Mouse (Mus musculus) liver, adult 2 months (tissue): ENCODE data around the gene Eci1. TPM values are rescaled to one million over a fixed set of nuclear protein-coding genes. Genes with fewer than 3 reads are reported as not detected.
A peak's percentile ranks its signal among the peaks of the same experiment; 100 is the strongest.

Experiments used
- DNase-seq: peaks from one replicate; pipeline ENCODE4 v3.0.0-alpha.2; 2011; ENCODE audit warnings: low read depth, low spot score; ENCODE audit errors: extremely low read depth
- H3K27ac ChIP-seq: fragments of 200-500 bp; replicated peaks from 2 replicates; pipeline ENCODE4 v1.5.1; 2012; ENCODE audit warnings: low read depth, mild to moderate bottlenecking, control low read depth, inconsistent platforms, low read length; ENCODE audit not compliant: insufficient read depth
- H3K27me3 ChIP-seq: fragments of 200-500 bp; 2 replicates; pipeline ENCODE4 v1.6.1; 2012; ENCODE audit warnings: mild to moderate bottlenecking, moderate library complexity, low read length, inconsistent platforms; ENCODE audit not compliant: control insufficient read depth, insufficient read depth
- H3K36me3 ChIP-seq: fragments of 200-500 bp; 2 replicates; pipeline ENCODE4 v1.6.1; 2012; ENCODE audit warnings: low read length, inconsistent platforms; ENCODE audit not compliant: control insufficient read depth, insufficient read depth
- H3K4me1 ChIP-seq: fragments of 200-500 bp; 2 replicates; pipeline ENCODE4 v1.6.1; 2011; ENCODE audit warnings: low read length; ENCODE audit not compliant: control insufficient read depth, insufficient read depth
- H3K4me3 ChIP-seq: fragments of 200-500 bp; 2 replicates; pipeline ENCODE4 v1.5.1; 2011; ENCODE audit warnings: low read depth, mild to moderate bottlenecking, control low read depth, low read length, moderate library complexity; ENCODE audit not compliant: insufficient read depth
- H3K79me2 ChIP-seq: fragments of 200-500 bp; 2 replicates; pipeline ENCODE4 v1.6.1; 2012; ENCODE audit warnings: inconsistent platforms, mild to moderate bottlenecking, low read length, moderate library complexity; ENCODE audit not compliant: control insufficient read depth, insufficient read depth
- H3K9ac ChIP-seq: fragments of 200-500 bp; 2 replicates; pipeline ENCODE4 v1.6.1; 2012; ENCODE audit warnings: low read depth, mild to moderate bottlenecking, control low read depth, inconsistent platforms, low read length
- CTCF ChIP-seq: fragments of 200-500 bp; IDR thresholded peaks from 2 replicates; pipeline ENCODE4 v1.5.1; 2011; ENCODE audit warnings: low read depth, low read length, control low read depth
- POLR2A ChIP-seq: fragments of 200-500 bp; IDR thresholded peaks from 2 replicates; pipeline ENCODE4 v1.6.1; 2011; ENCODE audit warnings: low read length, control low read depth; ENCODE audit not compliant: insufficient read depth; ENCODE audit errors: extremely low read depth
- WGBS: fragments of 180-500 bp; shearing (Covaris S2); methylation state at CpG from one replicate; pipeline ENCODE4 v1.1.7; 2018; 5-methylcytosine and 5-hydroxymethylcytosine counted together
- polyA plus RNA-seq: library from polyadenylated mRNA; depleted of rRNA; stranded (reverse); fragments of >200 nt; gene quantifications from 2 replicates; pipeline ENCODE4 v1.2.3, GENCODE M21; 2012
- total RNA-seq: library from RNA; depleted of rRNA; stranded (reverse); fragments of >200 nt; gene quantifications from 2 replicates; pipeline ENCODE4 v1.2.3, GENCODE M21; 2014

Gene Eci1
- total and polyA plus RNA-seq, 2 experiments: 218 to 249 TPM

DNA sequence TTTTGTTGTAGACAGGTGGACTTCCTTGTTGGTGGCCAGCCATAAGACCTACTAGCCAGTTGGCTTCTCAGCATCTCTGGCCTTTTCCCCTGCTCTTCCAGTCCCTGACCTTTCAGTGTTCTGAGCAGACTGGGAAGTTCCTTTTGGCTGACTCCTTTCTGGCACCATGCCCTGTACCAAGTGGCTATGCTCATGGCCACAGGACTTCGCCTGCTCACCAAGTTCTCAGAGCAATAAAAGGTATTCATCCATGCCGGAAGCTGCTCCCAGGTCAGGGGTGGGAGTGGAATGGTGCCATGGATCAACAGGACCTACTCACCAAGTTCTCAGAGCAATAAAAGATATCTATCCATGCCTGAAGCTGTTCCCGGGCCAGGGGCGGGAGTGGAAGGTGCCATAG lies 46.1 kb downstream of the Eci1 start:
- TF ChIP-seq POLR2A: no peak
- no peak for TF ChIP-seq CTCF
- Histone ChIP-seq H3K36me3 (no peaks in the 10 kb centered on the region; the same call in 1 of the 2 replicates), H3K27me3 (no peaks in the 10 kb centered on the region), H3K9ac (no peak overlapping the region), H3K4me1 (peaks cover 8% of the 10 kb centered on the region), H3K4me3 (no peak overlapping the region), H3K79me2 (peaks cover 7% of the 10 kb centered on the region), H3K27ac (no peak overlapping the region)
- peak; percentile 69 for DNase-seq
- WGBS: 65% methylated on average over 4 of the region's 4 CpGs

DNA sequence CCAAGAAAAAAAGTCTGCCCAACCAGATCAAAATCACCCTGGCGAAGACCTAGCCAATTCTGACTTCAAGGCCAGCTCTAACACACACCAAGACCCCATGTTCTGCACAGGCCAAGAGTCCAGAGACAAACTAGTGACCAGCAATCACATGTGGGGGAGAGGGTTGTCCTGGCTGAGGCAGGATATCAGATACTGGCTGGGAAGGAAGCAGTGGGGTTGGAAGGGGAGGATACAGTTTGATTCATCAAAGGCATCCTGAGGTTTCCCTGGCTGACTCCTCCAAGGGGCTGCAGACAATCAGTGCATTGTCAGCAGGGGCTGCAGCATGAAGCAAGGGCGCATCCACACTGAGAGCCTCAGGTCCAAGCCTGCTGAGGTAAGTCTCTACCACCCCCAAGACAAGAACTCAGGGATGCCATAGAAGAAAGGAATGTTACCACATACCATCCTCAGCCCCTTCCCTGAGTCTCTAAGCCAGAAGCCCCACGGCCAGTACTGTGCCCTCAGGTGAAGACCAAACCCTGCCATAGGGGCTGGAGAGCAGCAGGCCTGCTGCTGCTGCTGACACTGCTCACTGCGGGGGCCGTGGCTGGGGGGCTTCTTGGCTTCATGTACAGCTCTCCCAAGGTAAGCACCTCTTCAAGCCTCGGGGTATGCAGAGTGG lies 47.3 kb downstream of the Eci1 start, which contains the start of gene Bricd5:
TSS of gene Bricd5 (plus strand) at position 273 of the 664 bp plus-strand sequence.
- Histone ChIP-seq H3K27ac (no peak within 1 kb of the TSS), H3K4me3 (no peak within 1 kb of the TSS), H3K36me3 (no peaks in the 10 kb centered on the region; the same call in 1 of the 2 replicates), H3K27me3 (no peaks in the 10 kb centered on the region), H3K79me2 (peaks cover 7% of the 10 kb centered on the region), H3K4me1 (peaks cover 14% of the 10 kb centered on the region), H3K9ac (no peak within 1 kb of the TSS)
- no peak for DNase-seq
- WGBS: 85% methylated on average over 6 of the region's 6 CpGs
- no peak for TF ChIP-seq POLR2A
- TF ChIP-seq CTCF: no peak

DNA sequence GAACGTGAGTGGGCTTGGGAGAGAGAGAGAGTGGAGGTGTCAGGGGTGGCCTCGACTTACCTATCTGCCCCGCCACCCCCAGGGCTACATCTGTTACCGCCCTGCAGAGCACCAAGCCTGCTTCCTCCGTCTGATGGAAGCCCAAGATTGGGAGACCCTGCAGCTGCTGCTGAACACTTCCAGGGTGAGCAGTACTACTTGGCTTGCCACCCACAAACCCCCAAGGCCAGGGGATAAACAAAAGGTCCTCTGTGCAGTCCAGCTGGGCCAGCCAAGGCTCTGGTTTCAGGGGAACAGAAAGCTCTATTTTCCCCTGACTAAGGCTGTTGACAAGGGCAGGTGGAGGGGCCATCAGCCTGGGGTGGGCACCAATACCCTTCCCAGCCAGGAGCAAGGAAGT lies 48.1 kb downstream of the Eci1 start:
- TF ChIP-seq POLR2A (no peak), CTCF (no peak)
- Histone ChIP-seq H3K27me3 (no peaks in the 10 kb centered on the region), H3K9ac (no peak overlapping the region), H3K4me3 (no peak overlapping the region), H3K27ac (no peak overlapping the region), H3K4me1 (peaks cover 14% of the 10 kb centered on the region), H3K79me2 (peaks cover 7% of the 10 kb centered on the region), H3K36me3 (no peaks in the 10 kb centered on the region; the same call in 1 of the 2 replicates)
- DNase-seq: no peak
- WGBS: 95% methylated on average over 5 of the region's 5 CpGs

DNA sequence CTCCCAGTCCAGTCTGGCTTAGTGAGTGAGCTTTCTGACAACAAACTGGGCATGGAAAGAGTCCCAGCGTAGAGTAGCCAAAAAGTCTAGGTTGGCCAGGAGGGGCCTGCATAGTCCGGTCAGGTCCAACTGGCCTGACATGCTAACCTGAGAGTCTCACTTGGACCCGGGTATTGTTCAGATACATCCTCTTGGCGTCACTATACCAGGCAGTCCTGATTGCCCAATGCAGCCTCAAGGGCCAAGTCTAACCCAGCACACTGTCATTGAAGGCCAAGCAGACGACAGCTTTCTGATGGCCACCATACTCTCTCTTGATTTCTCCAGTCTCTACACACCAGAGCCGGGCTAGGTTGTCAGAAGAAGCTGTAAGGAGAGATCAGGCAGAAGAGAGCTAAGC lies 49.1 kb downstream of the Eci1 start:
- peak; percentile 49 for DNase-seq
- H3K4me3 ChIP-seq: no peak overlapping the region
- no peak overlapping the region for H3K27ac ChIP-seq
- no peak overlapping the region for H3K9ac ChIP-seq
- no peaks in the 10 kb centered on the region for H3K27me3 ChIP-seq
- TF ChIP-seq CTCF: no peak
- TF ChIP-seq POLR2A: no peak
- peaks cover 14% of the 10 kb centered on the region for H3K4me1 ChIP-seq
- no peaks in the 10 kb centered on the region; the same call in 1 of the 2 replicates for H3K36me3 ChIP-seq
- 67% methylated on average over 6 of the region's 6 CpGs for WGBS
- H3K79me2 ChIP-seq: peaks cover 7% of the 10 kb centered on the region

DNA sequence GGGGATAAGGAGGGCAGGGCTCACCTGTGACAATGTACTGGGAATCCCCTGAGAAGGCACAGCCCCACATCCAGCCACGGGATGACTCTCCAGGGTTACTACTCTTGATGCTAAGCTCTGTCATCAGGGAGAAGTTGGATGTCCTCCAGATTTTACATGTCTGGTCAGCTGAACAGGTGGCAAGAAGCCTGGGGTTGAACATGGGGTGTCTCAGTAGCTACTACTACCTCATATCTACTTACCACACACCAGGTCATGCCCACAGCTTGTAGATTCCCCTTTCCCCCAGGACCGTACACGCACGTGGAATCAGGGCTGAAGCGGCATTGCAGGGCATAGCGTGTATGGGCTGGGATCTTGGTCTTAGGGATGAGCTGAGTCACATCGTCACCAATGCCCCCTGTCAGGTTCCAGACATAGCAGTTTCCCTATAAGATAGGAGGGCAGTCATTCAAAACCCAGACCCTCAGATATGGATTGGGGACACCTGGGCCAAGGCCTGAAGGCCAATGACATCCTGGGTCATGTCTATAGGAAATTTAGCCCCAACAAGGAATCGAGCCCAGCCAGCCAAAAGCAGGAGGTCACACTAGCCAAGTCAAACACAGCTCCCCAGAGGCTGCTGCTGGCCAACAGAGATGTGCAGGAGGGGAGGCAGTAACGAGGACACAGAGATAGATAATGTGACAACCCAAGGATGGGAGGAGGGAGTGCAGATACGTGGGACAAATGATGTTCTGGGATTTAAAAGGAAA lies 49.8 kb downstream of the Eci1 start:
- DNase-seq: no peak
- Histone ChIP-seq H3K27ac (no peak overlapping the region), H3K4me3 (no peak overlapping the region), H3K4me1 (peaks cover 12% of the 10 kb centered on the region), H3K36me3 (no peaks in the 10 kb centered on the region; the same call in 1 of the 2 replicates), H3K9ac (no peak overlapping the region), H3K79me2 (peaks cover under 1% of the 10 kb centered on the region; the same call in 1 of the 2 replicates), H3K27me3 (no peaks in the 10 kb centered on the region)
- 81% methylated on average over 10 of the region's 10 CpGs for WGBS
- TF ChIP-seq CTCF: no peak
- TF ChIP-seq POLR2A: no peak
